Mouse (Mus musculus) lung, postnatal 4 days (tissue): ENCODE data around the gene Malsu1.

Experiments
- DNase-seq, 2 experiments: peaks; one replicate each; pipeline ENCODE4 v3.0.0; 2021

The Malsu1 gene

GRCm38 (mm10) chr6:49073304-49074116, at the start of gene Malsu1:
TSS of gene Malsu1 (plus strand) at chr6:49073795.
- DNase-seq = peak; percentile 95 to 96

GRCm38 (mm10) chr6:49025290-49025689, 48.3 kb upstream of the Malsu1 start:
- peak in 1 of 2 experiments; percentile 38 for DNase-seq

- DNase-seq = no peak
Measured at GRCm38 (mm10) chr6:49026496-49026895, 47.1 kb upstream of the Malsu1 start.

- no peak for DNase-seq
Measured at GRCm38 (mm10) chr6:49028019-49028418, 45.6 kb upstream of the Malsu1 start.

- DNase-seq = no peak
Measured at GRCm38 (mm10) chr6:49028708-49029107, 44.9 kb upstream of the Malsu1 start.

- no peak for DNase-seq
Measured at GRCm38 (mm10) chr6:49031230-49031629, 42.4 kb upstream of the Malsu1 start.

- DNase-seq = no peak
Measured at GRCm38 (mm10) chr6:49032783-49033182, 40.8 kb upstream of the Malsu1 start.

GRCm38 (mm10) chr6:49036275-49037267, 37.0 kb upstream of the Malsu1 start, which contains the start of gene Gpnmb:
TSS of gene Gpnmb (plus strand) at chr6:49036546.
- no peak for DNase-seq

GRCm38 (mm10) chr6:49037268-49037662, 36.3 kb upstream of the Malsu1 start:
- DNase-seq = no peak

GRCm38 (mm10) chr6:49039470-49040180, 34.0 kb upstream of the Malsu1 start:
- DNase-seq = peak; percentile 54 to 79

GRCm38 (mm10) chr6:49046502-49046901, 27.1 kb upstream of the Malsu1 start:
- no peak for DNase-seq

GRCm38 (mm10) chr6:49046976-49047375, 26.6 kb upstream of the Malsu1 start:
- no peak for DNase-seq

GRCm38 (mm10) chr6:49047848-49048247, 25.7 kb upstream of the Malsu1 start:
- DNase-seq = no peak

GRCm38 (mm10) chr6:49048395-49048794, 25.2 kb upstream of the Malsu1 start:
- DNase-seq = no peak

GRCm38 (mm10) chr6:49050677-49051410, 22.8 kb upstream of the Malsu1 start:
- DNase-seq = no peak

- no peak for DNase-seq
Measured at GRCm38 (mm10) chr6:49052191-49052590, 21.4 kb upstream of the Malsu1 start.

GRCm38 (mm10) chr6:49055256-49055733, 18.3 kb upstream of the Malsu1 start:
- DNase-seq = no peak

- no peak for DNase-seq
Measured at GRCm38 (mm10) chr6:49056009-49056408, 17.6 kb upstream of the Malsu1 start.

- DNase-seq = peak; percentile 56 to 81
Measured at GRCm38 (mm10) chr6:49057053-49058021, 16.3 kb upstream of the Malsu1 start.

- no peak for DNase-seq
Measured at GRCm38 (mm10) chr6:49068361-49068760, 5.2 kb upstream of the Malsu1 start.

GRCm38 (mm10) chr6:49074117-49074490, 509 bp downstream of the Malsu1 start:
- no peak for DNase-seq
